Mouse (Mus musculus): ENCODE measurements around the gene Gon7. TPM values are rescaled to one million over a fixed set of nuclear protein-coding genes. Genes with fewer than 3 reads are reported as not detected.
A peak's percentile ranks its signal among the peaks of the same experiment; 100 is the strongest.

Gene Gon7
- total RNA-seq, 1 experiment from 2014 or later, result 16.9 TPM

DNA sequence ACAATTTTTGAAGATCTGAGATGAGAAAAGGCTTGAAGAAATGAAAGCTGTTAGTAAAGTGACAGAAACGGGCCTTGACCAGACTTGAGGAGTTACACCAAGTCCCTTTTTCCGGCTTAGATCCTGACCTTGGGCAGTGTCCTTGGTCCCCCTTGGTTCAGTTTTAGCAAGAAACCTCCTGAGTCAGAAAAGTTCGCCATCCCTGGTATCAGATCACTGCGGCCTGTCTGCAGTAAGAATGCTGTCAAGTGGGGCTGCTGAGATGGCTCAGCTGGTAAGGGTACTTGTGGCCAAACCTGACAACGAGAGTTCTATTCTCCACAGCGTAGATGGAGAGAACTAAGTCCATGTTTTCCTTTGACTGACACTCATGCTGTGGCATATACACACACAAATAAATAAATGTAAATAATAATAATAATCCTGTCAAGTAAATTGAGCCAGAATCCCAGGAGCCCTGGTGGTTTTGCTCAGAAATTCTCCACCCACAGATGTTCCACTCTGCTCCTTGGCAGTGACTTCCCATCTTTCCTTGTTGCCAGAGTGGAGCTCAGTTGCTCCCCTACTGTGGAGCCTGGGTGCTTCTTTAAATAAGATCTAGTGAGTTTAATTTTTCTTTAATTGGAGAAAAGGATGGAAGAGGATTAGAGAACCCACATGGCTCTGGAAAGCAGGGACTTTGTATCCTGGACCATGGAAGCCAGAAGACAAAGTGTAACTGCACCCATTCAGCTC lies 51.5 kb downstream of the Gon7 start:
- DNase-seq, result peak; percentile 58

DNA sequence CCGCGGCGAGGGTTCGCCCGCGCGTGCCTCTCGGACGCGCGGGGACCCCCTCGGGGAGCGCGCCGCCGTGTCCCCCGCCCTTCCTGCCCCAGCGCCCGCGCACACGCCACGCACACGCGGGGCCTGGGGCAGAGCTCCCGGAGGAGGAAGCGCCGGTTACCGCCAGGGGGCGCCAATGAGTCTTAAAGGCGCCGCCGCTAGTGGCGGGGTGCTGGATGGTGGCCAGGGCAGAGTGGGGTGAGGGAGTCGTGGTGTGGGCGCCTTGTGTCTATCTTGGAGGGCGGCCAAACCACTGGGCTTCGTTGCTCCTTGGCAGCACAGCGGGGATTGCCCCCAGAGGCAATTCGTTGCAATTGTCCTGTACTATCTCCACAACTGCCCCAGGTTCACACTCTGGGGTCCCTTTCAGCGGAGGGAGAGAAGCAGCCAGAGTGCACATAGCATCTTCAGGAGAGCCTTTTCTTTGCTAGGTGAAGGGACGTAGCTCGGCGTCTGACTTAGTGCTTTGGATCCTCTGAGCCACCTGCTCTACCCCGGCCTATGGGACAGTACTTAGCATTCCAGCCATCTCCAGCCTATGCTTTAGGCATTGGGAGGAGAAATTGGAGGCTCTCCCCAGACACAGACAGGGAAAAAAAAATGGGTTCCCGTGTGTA lies 52.3 kb downstream of the Gon7 start:
- peak; percentile 95 for DNase-seq

DNA sequence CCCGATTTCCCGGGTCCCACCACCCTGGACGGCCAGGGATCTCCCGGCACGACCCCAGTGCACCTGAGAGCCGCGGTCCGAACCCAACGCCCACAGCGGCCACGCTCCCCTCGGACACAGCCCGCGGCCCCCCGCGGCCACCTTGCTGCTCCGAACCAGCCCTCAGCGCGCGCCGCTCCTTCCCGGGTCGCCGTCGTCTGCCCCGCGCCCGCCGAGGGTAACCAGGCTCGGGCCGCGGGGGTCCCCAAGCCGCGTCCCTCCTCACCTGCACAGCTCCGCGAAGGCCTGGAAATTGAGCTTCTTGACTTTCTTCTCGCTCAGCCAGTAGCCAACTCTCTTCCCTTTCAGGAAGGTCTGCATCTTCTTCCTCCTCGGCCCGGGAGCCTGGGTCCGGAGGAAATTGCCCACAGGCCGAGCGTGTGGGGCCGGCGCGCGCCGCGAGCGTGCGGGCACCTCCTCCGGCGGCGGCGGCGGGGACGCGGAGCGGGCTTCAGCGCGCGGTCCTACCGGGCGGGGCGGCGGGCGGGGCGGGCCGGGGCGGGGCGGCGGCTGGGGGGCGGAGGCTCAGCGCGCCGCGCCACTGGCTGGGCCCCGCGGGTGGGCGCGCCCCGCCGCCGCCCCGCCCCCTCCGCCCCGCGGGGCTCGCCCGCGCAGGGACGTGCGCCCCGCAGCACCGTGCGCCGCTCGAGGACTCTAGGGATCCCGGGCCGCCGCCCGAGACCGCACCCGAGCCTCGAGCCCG lies 53.0 kb downstream of the Gon7 start, which contains the start of gene Itpk1:
Itpk1 (minus strand) TSS at position 474 of the 742 bp plus-strand sequence.
- peak; percentile 81 for DNase-seq

DNA sequence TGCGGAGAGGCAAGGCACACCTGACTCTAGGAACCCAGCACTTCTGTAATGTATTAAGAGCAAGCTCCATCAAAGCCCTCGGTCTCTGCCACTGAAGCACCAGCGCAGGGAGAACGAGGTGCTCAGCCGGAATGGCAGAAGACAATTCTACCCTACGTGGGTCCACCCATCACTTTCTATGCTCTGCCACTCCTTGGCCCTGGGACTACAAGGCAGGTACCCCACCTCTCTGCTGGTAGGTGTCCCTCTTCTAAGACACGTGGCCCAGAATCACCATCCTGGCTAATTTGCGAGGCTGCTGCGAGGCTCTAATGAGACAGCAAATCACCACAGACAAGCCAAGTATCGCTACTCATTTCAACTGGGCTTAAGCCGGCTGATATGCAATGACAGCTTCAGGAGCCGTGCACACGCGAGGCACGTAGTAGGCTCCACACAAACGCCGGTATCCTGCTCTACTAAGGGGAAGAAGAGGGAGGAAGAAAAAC lies 53.6 kb downstream of the Gon7 start:
- no peak for DNase-seq

DNA sequence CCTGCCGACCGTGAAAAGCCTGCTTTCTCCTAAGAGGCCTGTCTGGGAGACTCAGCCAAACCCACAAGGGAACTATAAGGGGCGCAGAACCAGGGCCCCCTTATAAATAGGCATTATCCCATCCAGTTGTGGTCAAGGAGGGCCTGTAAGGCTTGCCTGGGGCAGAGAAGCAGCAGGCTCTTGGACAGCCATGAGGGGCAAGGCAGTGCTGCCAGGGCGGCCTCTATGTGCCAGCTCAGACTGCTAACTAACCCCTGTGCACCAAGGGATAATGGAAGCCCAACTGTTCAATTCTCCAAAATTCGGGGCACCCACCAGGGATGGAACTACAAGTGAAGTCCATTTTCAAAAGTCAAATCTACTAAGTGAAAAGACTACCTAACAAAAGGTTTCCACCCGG lies 54.2 kb downstream of the Gon7 start:
- no peak for DNase-seq

Other genes with a start within 250 kb of the Gon7 start
- gene Chga, start 202.8 kb downstream of the Gon7 start, total RNA-seq (2021), result 1,531 and 1,561 TPM in 2 replicates
- 72.0 and 79.8 TPM in 2 replicates for gene Itpk1, start 52.9 kb downstream of the Gon7 start, total RNA-seq (2021)
- gene Moap1, start 14.1 kb downstream of the Gon7 start, total RNA-seq (2021), result 9.3 and 9.6 TPM in 2 replicates
- 5.7 TPM in 2 replicates for gene Tmem251, start 14.0 kb downstream of the Gon7 start, total RNA-seq (2021)
- gene Gm28051, start within 50 bp of the Gon7 start, total RNA-seq (2021), result not detected in 2 replicates
- 32.4 and 36.4 TPM in 2 replicates for gene Ubr7, start 164 bp upstream of the Gon7 start, total RNA-seq (2021)
- gene Gm20604, start 869 bp upstream of the Gon7 start, total RNA-seq (2021), result 6.6 and 7.0 TPM in 2 replicates
- gene Btbd7, start 120.7 kb upstream of the Gon7 start, total RNA-seq (2021), result 42.5 and 44.4 TPM in 2 replicates
- not detected in 2 replicates for gene Cox8c, start 141.5 kb upstream of the Gon7 start, total RNA-seq (2021)
- 6.1 and 6.2 TPM in 2 replicates for gene Unc79, start 191.1 kb upstream of the Gon7 start, total RNA-seq (2021)

Data from adrenal gland, postnatal 14 days (tissue).